Mouse (Mus musculus) ES-CJ7 (cell line): ENCODE data around the gene Mrpl55.

Source experiments
- DNase-seq: peaks from one replicate; pipeline ENCODE4 v3.0.0; 2011; ENCODE audit warnings: low read depth, low spot score

Mrpl55 gene

GRCm38 (mm10) chr11:59226787-59227603 lies 24.7 kb downstream of the Mrpl55 start:
- DNase-seq, result no peak

- DNase-seq, result no peak
Observed at GRCm38 (mm10) chr11:59227604-59228121, 25.4 kb downstream of the Mrpl55 start.

GRCm38 (mm10) chr11:59228122-59228953 lies 26.1 kb downstream of the Mrpl55 start, which contains the start of gene Arf1:
Gene Arf1, minus strand, starts transcription at chr11:59228270.
- DNase-seq, result peak; percentile 99

GRCm38 (mm10) chr11:59230144-59230760 lies 28.0 kb downstream of the Mrpl55 start:
- DNase-seq, result peak; percentile 80

GRCm38 (mm10) chr11:59232797-59233196 lies 30.5 kb downstream of the Mrpl55 start:
- DNase-seq, result peak; percentile 59

GRCm38 (mm10) chr11:59238525-59239427 lies 36.5 kb downstream of the Mrpl55 start:
- DNase-seq, result peak; percentile 49

GRCm38 (mm10) chr11:59239428-59239785 lies 37.1 kb downstream of the Mrpl55 start:
- no peak for DNase-seq

GRCm38 (mm10) chr11:59239796-59240195 lies 37.5 kb downstream of the Mrpl55 start:
- DNase-seq, result no peak

GRCm38 (mm10) chr11:59241841-59242240 lies 39.6 kb downstream of the Mrpl55 start:
- no peak for DNase-seq

- peak; percentile 62 for DNase-seq
Observed at GRCm38 (mm10) chr11:59243856-59244255, 41.6 kb downstream of the Mrpl55 start.

- no peak for DNase-seq
Observed at GRCm38 (mm10) chr11:59248101-59248500, 45.8 kb downstream of the Mrpl55 start.
